Mouse (Mus musculus) ovary, postnatal 36 days (tissue): ENCODE measurements around the gene Lig3.

Experiments
- DNase-seq: peaks from one replicate; pipeline ENCODE4 v3.0.0; 2022; ENCODE audit warnings: low spot score, mixed read lengths

Lig3 gene

GRCm38 (mm10) chr11:82780983-82781903, at the start of gene Lig3:
Gene Lig3, plus strand, starts transcription at chr11:82781108.
- peak; percentile 94 for DNase-seq

- DNase-seq, result no peak
Measured at GRCm38 (mm10) chr11:82734227-82734626, 46.7 kb upstream of the Lig3 start.

GRCm38 (mm10) chr11:82739006-82739405, 41.9 kb upstream of the Lig3 start:
- DNase-seq, result no peak

- DNase-seq, result no peak
Measured at GRCm38 (mm10) chr11:82746138-82746537, 34.8 kb upstream of the Lig3 start.

- no peak for DNase-seq
Measured at GRCm38 (mm10) chr11:82746857-82747366, 34.0 kb upstream of the Lig3 start.

GRCm38 (mm10) chr11:82752349-82753115, 28.4 kb upstream of the Lig3 start:
- no peak for DNase-seq

- no peak for DNase-seq
Measured at GRCm38 (mm10) chr11:82755919-82756318, 25.0 kb upstream of the Lig3 start.

- no peak for DNase-seq
Measured at GRCm38 (mm10) chr11:82762286-82762829, 18.6 kb upstream of the Lig3 start.

- no peak for DNase-seq
Measured at GRCm38 (mm10) chr11:82763261-82763660, 17.6 kb upstream of the Lig3 start.

GRCm38 (mm10) chr11:82763742-82764437, 17.0 kb upstream of the Lig3 start, which contains the start of the genes Cct6b and Zfp830:
Gene Cct6b, minus strand, starts transcription at chr11:82764321.
Gene Zfp830, plus strand, starts transcription at chr11:82764345.
- peak; percentile 92 for DNase-seq

- no peak for DNase-seq
Measured at GRCm38 (mm10) chr11:82764438-82764924, 16.4 kb upstream of the Lig3 start.

- DNase-seq, result no peak
Measured at GRCm38 (mm10) chr11:82780134-82780533, 774 bp upstream of the Lig3 start.

- no peak for DNase-seq
Measured at GRCm38 (mm10) chr11:82782197-82782596, 1.3 kb downstream of the Lig3 start.

GRCm38 (mm10) chr11:82783453-82783852, 2.5 kb downstream of the Lig3 start:
- DNase-seq, result no peak

GRCm38 (mm10) chr11:82806656-82807055, 25.7 kb downstream of the Lig3 start:
- DNase-seq, result no peak

- DNase-seq, result no peak
Measured at GRCm38 (mm10) chr11:82807370-82807769, 26.5 kb downstream of the Lig3 start.

- peak; percentile 14 for DNase-seq
Measured at GRCm38 (mm10) chr11:82808485-82808884, 27.6 kb downstream of the Lig3 start.

- no peak for DNase-seq
Measured at GRCm38 (mm10) chr11:82819350-82819749, 38.4 kb downstream of the Lig3 start.

- DNase-seq, result no peak
Measured at GRCm38 (mm10) chr11:82820788-82821456, 40.0 kb downstream of the Lig3 start.

- no peak for DNase-seq
Measured at GRCm38 (mm10) chr11:82826818-82827217, 45.9 kb downstream of the Lig3 start.
